ENCODE assay signal across 8 mouse cellular contexts in the genomic region with DNA sequence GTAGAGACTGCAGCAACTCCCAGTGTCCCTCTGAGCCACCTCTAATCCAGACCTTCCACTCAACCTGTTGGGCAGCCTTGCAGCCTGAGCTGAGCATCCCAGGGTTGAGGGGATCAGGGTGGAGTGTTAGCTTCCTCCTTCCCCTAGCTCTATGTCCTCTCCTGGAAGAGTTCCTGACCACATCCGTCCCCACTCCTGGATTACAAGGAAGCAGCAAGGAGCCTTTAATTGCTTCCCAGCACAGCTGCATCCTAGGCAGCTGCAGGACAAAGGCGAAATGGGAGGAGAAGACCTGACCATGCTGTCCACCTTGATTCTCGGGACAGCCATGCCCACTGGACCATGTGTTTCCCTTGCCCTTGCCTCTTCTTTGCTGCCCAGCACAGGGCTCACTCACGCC. TPM values are rescaled to one million over a fixed set of nuclear protein-coding genes. Genes with fewer than 3 reads are reported as not detected.
DNase-seq lines count a peak whose midpoint lies in the region; ATAC-seq and TF ChIP-seq lines count a peak whose summit lies in the region.
"Had no signal": no experiment of that assay in that cellular context is flagged by ENCODE, and none has a peak within 500 bp of the region (broad histone marks: within the 10 kb centered on the region; RNA-seq: fewer than 3 reads in every experiment).

No protein-coding gene starts in this region.

- peak overlapping the region; percentile 29 for H3K4me2 ChIP-seq in forebrain, embryonic 14.5 days (ENCODE audit: low read length)
- peak overlapping the region; percentile 1; the same call in 1 of the 2 replicates for H3K4me2 ChIP-seq in intestine, embryonic 16.5 days (ENCODE audit: low read depth, low read length)

- H3K27ac ChIP-seq in forebrain, embryonic 14.5 days (ENCODE audit: low read depth, low read length): peak overlapping the region; percentile 75
- peak overlapping the region; percentile 52 for H3K27ac ChIP-seq in intestine, embryonic 16.5 days (ENCODE audit: low read length)
- peak overlapping the region; percentile 88 for H3K27ac ChIP-seq in olfactory bulb, adult 2 months (ENCODE audit: insufficient read depth, low read depth, low read length)

- DNase-seq in lung, adult 2 months: peak; percentile 23
- no peak for DNase-seq in lung, postnatal 36 days
- no peak for DNase-seq in forebrain, embryonic 14.5 days (ENCODE audit: low spot score)
- DNase-seq in urinary bladder, adult 2 months (ENCODE audit: low spot score): no peak
- DNase-seq in frontal cortex, postnatal 10 days (ENCODE audit: low spot score in 2 of 2): no peak
- DNase-seq: thymus, postnatal 36 days had no signal

- WGBS in lung, adult 2 months: 38% methylated on average over 4 of the region's 4 CpGs
- 24% methylated on average over 4 of the region's 4 CpGs for WGBS in forebrain, embryonic 14.5 days
- WGBS in intestine, embryonic 16.5 days: 49% methylated on average over 4 of the region's 4 CpGs
- 54% methylated on average over 4 of the region's 4 CpGs for WGBS in olfactory bulb, adult 2 months

- no peaks in the 10 kb centered on the region for H3K9me3 ChIP-seq in forebrain, embryonic 14.5 days (replicated peaks; ENCODE audit: control insufficient read depth, low read length)
- no peaks in the 10 kb centered on the region for H3K9me3 ChIP-seq in intestine, embryonic 16.5 days (ENCODE audit: control insufficient read depth, low read length)

- H3K9ac ChIP-seq in forebrain, embryonic 14.5 days (ENCODE audit: low read length): peak overlapping the region; percentile 26; the same call in 1 of the 2 replicates
- H3K9ac ChIP-seq in intestine, embryonic 16.5 days (ENCODE audit: low read depth, low read length): peak overlapping the region; percentile 41; the same call in 1 of the 2 replicates

- peaks cover 29% of the 10 kb centered on the region for H3K4me1 ChIP-seq in lung, adult 2 months (ENCODE audit: control insufficient read depth, insufficient read depth, low read length)
- peaks cover 41% of the 10 kb centered on the region for H3K4me1 ChIP-seq in forebrain, embryonic 14.5 days (ENCODE audit: control insufficient read depth, insufficient read depth, low read length)
- H3K4me1 ChIP-seq in intestine, embryonic 16.5 days (ENCODE audit: control insufficient read depth, insufficient read depth, low read length): peaks cover 59% of the 10 kb centered on the region
- H3K4me1 ChIP-seq in olfactory bulb, adult 2 months (ENCODE audit: control insufficient read depth, insufficient read depth, low read length): peaks cover 42% of the 10 kb centered on the region

- H3K27me3 ChIP-seq in forebrain, embryonic 14.5 days (replicated peaks; ENCODE audit: control insufficient read depth, insufficient read depth, low read length): no peaks in the 10 kb centered on the region
- H3K27me3 ChIP-seq in intestine, embryonic 16.5 days (replicated peaks; ENCODE audit: control insufficient read depth, insufficient read depth, low read length): peaks cover 12% of the 10 kb centered on the region

- peak overlapping the region; percentile 2 for H3K4me3 ChIP-seq in lung, adult 2 months (replicated peaks; ENCODE audit: extremely low read depth, low read depth, low read length)
- no peak overlapping the region for H3K4me3 ChIP-seq in forebrain, embryonic 14.5 days (ENCODE audit: low read depth, low read length)
- H3K4me3 ChIP-seq in intestine, embryonic 16.5 days (ENCODE audit: low read length): no peak overlapping the region
- no peak overlapping the region for H3K4me3 ChIP-seq in olfactory bulb, adult 2 months (ENCODE audit: insufficient read depth, low read depth, low read length)

- TF ChIP-seq POLR2A in lung, adult 2 months (IDR thresholded peaks at IDR 0.05; ENCODE audit: borderline replicate concordance, extremely low read depth, low read depth, low read length): no peak
- TF ChIP-seq POLR2A in olfactory bulb, adult 2 months (IDR thresholded peaks at IDR 0.05; ENCODE audit: insufficient read depth, low read depth, low read length): no peak

- TF ChIP-seq CTCF in lung, adult 2 months (IDR thresholded peaks at IDR 0.05; ENCODE audit: insufficient read depth, low read length): no peak
- TF ChIP-seq CTCF in olfactory bulb, adult 2 months (IDR thresholded peaks at IDR 0.05; ENCODE audit: insufficient read depth, low read depth, low read length): no peak

- ATAC-seq in forebrain, embryonic 14.5 days: no peak
- ATAC-seq in intestine, embryonic 16.5 days: no peak

- no peaks in the 10 kb centered on the region for H3K36me3 ChIP-seq in forebrain, embryonic 14.5 days (ENCODE audit: control insufficient read depth, insufficient read depth, low read length)
- H3K36me3 ChIP-seq in intestine, embryonic 16.5 days (ENCODE audit: control insufficient read depth, insufficient read depth, low read length): no peaks in the 10 kb centered on the region

RNA-seq across cellular contexts. Expression of a gene that starts 3.5 kb away (rescaled TPM):
- polyA plus RNA-seq in lung, adult 2 months (2012; rRNA removed): 46.0 and 69.2 TPM in 2 replicates
- polyA plus RNA-seq in forebrain, embryonic 14.5 days (2014; fragmentation: Nextera tagmentation; extraction: Ambion mirVana): 18.6 and 22.1 TPM in 2 replicates
- polyA plus RNA-seq in intestine, embryonic 16.5 days (2015; fragmentation: Nextera tagmentation; extraction: Ambion mirVana): 11.0 and 14.4 TPM in 2 replicates
- not detected in 2 replicates for polyA plus RNA-seq in olfactory bulb, adult 2 months (2012; ENCODE audit: insufficient read depth, insufficient read length, low replicate concordance, missing spikeins)
- polyA plus RNA-seq in urinary bladder, adult 2 months (2012; rRNA removed): 50.1 and 60.0 TPM in 2 replicates

RNA-seq across cellular contexts. Expression of a gene that starts 19.6 kb away (rescaled TPM):
- polyA plus RNA-seq in lung, adult 2 months (2012; rRNA removed): 52.8 and 54.9 TPM in 2 replicates
- polyA plus RNA-seq in forebrain, embryonic 14.5 days (2014; fragmentation: Nextera tagmentation; extraction: Ambion mirVana): 0.97 and 1.9 TPM in 2 replicates
- 23.0 and 23.4 TPM in 2 replicates for polyA plus RNA-seq in intestine, embryonic 16.5 days (2015; fragmentation: Nextera tagmentation; extraction: Ambion mirVana)
- polyA plus RNA-seq in olfactory bulb, adult 2 months (2012; ENCODE audit: insufficient read depth, insufficient read length, low replicate concordance, missing spikeins): not detected in 2 replicates
- polyA plus RNA-seq in urinary bladder, adult 2 months (2012; rRNA removed): 22.6 and 25.3 TPM in 2 replicates

RNA-seq across cellular contexts. Expression of a gene that starts 34.2 kb away (rescaled TPM):
- polyA plus RNA-seq in lung, adult 2 months (2012; rRNA removed): 58.0 and 94.5 TPM in 2 replicates
- polyA plus RNA-seq in forebrain, embryonic 14.5 days (2014; fragmentation: Nextera tagmentation; extraction: Ambion mirVana): 68.8 and 73.5 TPM in 2 replicates
- polyA plus RNA-seq in intestine, embryonic 16.5 days (2015; fragmentation: Nextera tagmentation; extraction: Ambion mirVana): 99.9 and 102 TPM in 2 replicates
- not detected in 2 replicates for polyA plus RNA-seq in olfactory bulb, adult 2 months (2012; ENCODE audit: insufficient read depth, insufficient read length, low replicate concordance, missing spikeins)
- polyA plus RNA-seq in urinary bladder, adult 2 months (2012; rRNA removed): 55.4 and 60.6 TPM in 2 replicates

RNA-seq across cellular contexts. Expression of a gene that starts 37.4 kb away (rescaled TPM):
- not detected in 2 replicates for polyA plus RNA-seq in lung, adult 2 months (2012; rRNA removed)
- polyA plus RNA-seq in forebrain, embryonic 14.5 days (2014; fragmentation: Nextera tagmentation; extraction: Ambion mirVana): not detected in 2 replicates
- not detected in 2 replicates for polyA plus RNA-seq in intestine, embryonic 16.5 days (2015; fragmentation: Nextera tagmentation; extraction: Ambion mirVana)
- polyA plus RNA-seq in olfactory bulb, adult 2 months (2012; ENCODE audit: insufficient read depth, insufficient read length, low replicate concordance, missing spikeins): not detected in 2 replicates
- not detected in 2 replicates for polyA plus RNA-seq in urinary bladder, adult 2 months (2012; rRNA removed)

RNA-seq across cellular contexts. Expression of a gene that starts 41.5 kb away (rescaled TPM):
- 0.17 TPM in 1 of 2 replicates, not detected in the other for polyA plus RNA-seq in lung, adult 2 months (2012; rRNA removed)
- polyA plus RNA-seq in forebrain, embryonic 14.5 days (2014; fragmentation: Nextera tagmentation; extraction: Ambion mirVana): 1.1 TPM in 1 of 2 replicates, not detected in the other
- 0.12 and 0.62 TPM in 2 replicates for polyA plus RNA-seq in intestine, embryonic 16.5 days (2015; fragmentation: Nextera tagmentation; extraction: Ambion mirVana)
- not detected in 2 replicates for polyA plus RNA-seq in olfactory bulb, adult 2 months (2012; ENCODE audit: insufficient read depth, insufficient read length, low replicate concordance, missing spikeins)
- polyA plus RNA-seq in urinary bladder, adult 2 months (2012; rRNA removed): 0.08 and 0.10 TPM in 2 replicates
